Mouse (Mus musculus) stomach, postnatal 0 days (tissue): Measurements from ENCODE around the gene Prcp. TPM values are rescaled to one million over a fixed set of nuclear protein-coding genes. Genes with fewer than 3 reads are reported as not detected.

Experiments used
- ATAC-seq: fragments of 200-750 bp; cut with Nextera tagmentation; 2 replicates; pipeline ENCODE4 v1.8.0; 2017; ENCODE audit not compliant: low FRiP score, low TSS enrichment
- DNase-seq: peaks from one replicate; pipeline ENCODE4 v3.0.0-alpha.2; 2016; ENCODE audit warnings: low spot score
- H3K27ac ChIP-seq: fragments of 300-500 bp; sonication (generic); replicated peaks from 2 replicates; pipeline ENCODE4 v1.5.1; 2014; ENCODE audit warnings: mild to moderate bottlenecking, control low read depth
- H3K27me3 ChIP-seq: fragments of 300-500 bp; sonication (generic); 2 replicates; pipeline ENCODE4 v1.6.1; 2014; ENCODE audit warnings: low read length; ENCODE audit not compliant: control insufficient read depth, insufficient read depth
- H3K36me3 ChIP-seq: fragments of 300-500 bp; sonication (generic); 2 replicates; pipeline ENCODE4 v1.6.1; 2014; ENCODE audit warnings: low read length, mixed read lengths; ENCODE audit not compliant: control insufficient read depth, insufficient read depth
- H3K4me1 ChIP-seq: fragments of 300-500 bp; sonication (generic); replicated peaks from 2 replicates; pipeline ENCODE4 v1.6.1; 2014; ENCODE audit warnings: antibody characterized with exemption; ENCODE audit not compliant: control insufficient read depth, insufficient read depth
- H3K4me2 ChIP-seq: fragments of 300-500 bp; sonication (generic); replicated peaks from 2 replicates; pipeline ENCODE4 v1.6.1; 2014; ENCODE audit warnings: low read depth, mild to moderate bottlenecking, control low read depth, moderate library complexity
- H3K4me3 ChIP-seq: fragments of 300-500 bp; sonication (generic); 2 replicates; pipeline ENCODE4 v1.5.1; 2014; ENCODE audit warnings: low read depth, low read length, control low read depth
- H3K9ac ChIP-seq: fragments of 300-500 bp; sonication (generic); 2 replicates; pipeline ENCODE4 v1.6.1; 2014; ENCODE audit warnings: mild to moderate bottlenecking, low read length, control low read depth, mixed read lengths
- H3K9me3 ChIP-seq: fragments of 300-500 bp; sonication (generic); 2 replicates; pipeline ENCODE4 v1.6.1; 2016; ENCODE audit warnings: low read length; ENCODE audit not compliant: control insufficient read depth
- CTCF ChIP-seq: IDR thresholded peaks from 2 replicates; pipeline ENCODE4 v1.5.1; 2016; ENCODE audit warnings: antibody characterized with exemption, low read depth, mild to moderate bottlenecking, moderate library complexity
- EP300 ChIP-seq: optimal IDR thresholded peaks from 2 replicates; pipeline ENCODE3; 2016; ENCODE audit warnings: antibody characterized with exemption
- WGBS: fragments of 180-500 bp; shearing (Covaris S2); extraction: QIAGEN DNeasy Blood & Tissue Kit; methylation state at CpG from one replicate; pipeline ENCODE4 v1.1.7; 2014; 5-methylcytosine and 5-hydroxymethylcytosine counted together
- polyA plus RNA-seq: library from polyadenylated mRNA; unstranded; fragments of >200 nt; fragmentation: Nextera tagmentation; extraction: Ambion mirVana; gene quantifications from 2 replicates; pipeline ENCODE4 v1.2.1, GENCODE M21; 2015

Gene Prcp
- polyA plus RNA-seq = 14.5 and 14.7 TPM in 2 replicates

- WGBS = under 1% methylated on average over 52 of the region's 53 CpGs
- H3K9me3 ChIP-seq = no peaks in the 10 kb centered on the region
- H3K4me2 ChIP-seq = peak within 1 kb of the TSS; percentile 84
- TF ChIP-seq EP300 (peak; percentile 64), CTCF (peak; percentile 98)
- H3K27me3 ChIP-seq = no peaks in the 10 kb centered on the region
- peak within 1 kb of the TSS; percentile 79 for H3K9ac ChIP-seq
- ATAC-seq = peak; percentile 90
- DNase-seq = peak; percentile 94
- peak within 1 kb of the TSS; percentile 98 for H3K27ac ChIP-seq
- peak within 1 kb of the TSS; percentile 65 for H3K4me3 ChIP-seq
- H3K4me1 ChIP-seq = peaks cover 4% of the 10 kb centered on the region; the same call in 1 of the 2 replicates
- H3K36me3 ChIP-seq = no peaks in the 10 kb centered on the region
Observed at GRCm38 (mm10) chr7:92874116-92874675, at the start of gene Prcp, which contains the start of gene Ddias. Prcp (plus strand) TSS chr7:92874470. Ddias (minus strand) TSS chr7:92874247.

- WGBS = 48% methylated on average over 3 of the region's 3 CpGs
- no peaks in the 10 kb centered on the region for H3K4me1 ChIP-seq
- no peak overlapping the region for H3K9ac ChIP-seq
- H3K4me2 ChIP-seq = no peak overlapping the region
- no peak for TF ChIP-seq EP300
- TF ChIP-seq CTCF = no peak
- H3K27me3 ChIP-seq = no peaks in the 10 kb centered on the region
- H3K36me3 ChIP-seq = no peaks in the 10 kb centered on the region
- ATAC-seq (no peak), DNase-seq (no peak)
- no peak overlapping the region for H3K4me3 ChIP-seq
- H3K9me3 ChIP-seq = no peaks in the 10 kb centered on the region
- H3K27ac ChIP-seq = no peak overlapping the region
Observed at GRCm38 (mm10) chr7:92826248-92826647, 48.0 kb upstream of the Prcp start.

- no peak overlapping the region for H3K4me3 ChIP-seq
- no peaks in the 10 kb centered on the region for H3K27me3 ChIP-seq
- H3K36me3 ChIP-seq = 0 out of 2 replicates have a peak, but pooled peaks cover 3% of the 10 kb centered on the region
- H3K4me2 ChIP-seq = no peak overlapping the region
- no peak overlapping the region for H3K9ac ChIP-seq
- no peak overlapping the region for H3K27ac ChIP-seq
- WGBS = 51% methylated on average over 3 of the region's 3 CpGs
- DNase-seq = no peak
- no peak for TF ChIP-seq EP300
- peak; percentile 68 for TF ChIP-seq CTCF
- no peaks in the 10 kb centered on the region for H3K4me1 ChIP-seq
- H3K9me3 ChIP-seq = no peaks in the 10 kb centered on the region
- no peak for ATAC-seq
Observed at GRCm38 (mm10) chr7:92827981-92828380, 46.3 kb upstream of the Prcp start.

- Histone ChIP-seq H3K4me1 (no peaks in the 10 kb centered on the region), H3K9me3 (no peaks in the 10 kb centered on the region), H3K27me3 (no peaks in the 10 kb centered on the region), H3K4me3 (no peak overlapping the region), H3K4me2 (no peak overlapping the region), H3K27ac (no peak overlapping the region), H3K36me3 (peaks cover 3% of the 10 kb centered on the region; the same call in 1 of the 2 replicates), H3K9ac (no peak overlapping the region)
- ATAC-seq (no peak), DNase-seq (no peak)
- TF ChIP-seq EP300 (no peak), CTCF (no peak)
- 87% methylated on average over 6 of the region's 6 CpGs for WGBS
Observed at GRCm38 (mm10) chr7:92832395-92832794, 41.9 kb upstream of the Prcp start.

GRCm38 (mm10) chr7:92834391-92834790, 39.9 kb upstream of the Prcp start:
- TF ChIP-seq CTCF (no peak), EP300 (no peak)
- H3K27me3 ChIP-seq = no peaks in the 10 kb centered on the region
- H3K4me1 ChIP-seq = no peaks in the 10 kb centered on the region
- WGBS = 92% methylated on average over 2 of the region's 2 CpGs
- no peaks in the 10 kb centered on the region for H3K9me3 ChIP-seq
- no peak overlapping the region for H3K27ac ChIP-seq
- H3K4me3 ChIP-seq = no peak overlapping the region
- H3K36me3 ChIP-seq = peaks cover 3% of the 10 kb centered on the region; the same call in 1 of the 2 replicates
- H3K9ac ChIP-seq = no peak overlapping the region
- no peak for DNase-seq
- ATAC-seq = no peak
- no peak overlapping the region for H3K4me2 ChIP-seq

- WGBS = 76% methylated on average over 3 of the region's 3 CpGs
- no peak overlapping the region for H3K4me2 ChIP-seq
- no peak for DNase-seq
- no peaks in the 10 kb centered on the region for H3K9me3 ChIP-seq
- no peak overlapping the region for H3K27ac ChIP-seq
- no peak overlapping the region for H3K4me3 ChIP-seq
- H3K4me1 ChIP-seq = no peaks in the 10 kb centered on the region
- no peak overlapping the region for H3K9ac ChIP-seq
- no peaks in the 10 kb centered on the region for H3K27me3 ChIP-seq
- no peak for TF ChIP-seq CTCF
- TF ChIP-seq EP300 = no peak
- peaks cover 3% of the 10 kb centered on the region; the same call in 1 of the 2 replicates for H3K36me3 ChIP-seq
- no peak for ATAC-seq
Observed at GRCm38 (mm10) chr7:92836447-92836846, 37.8 kb upstream of the Prcp start.
